Mouse (Mus musculus): ENCODE data around the gene Tmem220.

DNA sequence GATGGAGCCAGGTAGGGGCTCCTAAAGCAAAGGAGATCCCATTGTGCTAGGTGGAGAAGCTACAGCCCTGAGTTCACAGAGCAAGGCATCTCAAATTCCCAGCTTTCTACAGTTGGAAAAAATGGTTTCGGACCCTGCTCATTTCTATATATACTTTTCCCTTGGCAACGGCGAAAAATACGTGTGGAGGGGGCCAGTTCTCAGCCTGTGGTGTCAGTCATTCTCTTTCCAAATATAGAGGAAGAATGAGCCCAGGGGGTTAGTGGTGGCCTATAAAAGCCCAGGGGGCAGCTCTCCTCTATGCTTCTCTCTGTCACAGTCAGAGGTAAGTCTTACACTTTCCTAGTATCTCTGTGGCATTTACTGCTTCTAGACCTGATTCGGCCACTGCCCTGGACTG, 53.0 kb downstream of the Tmem220 start, which contains the start of gene Myh3:
- TF ChIP-seq CTCF (IDR thresholded peaks at IDR 0.05; ENCODE audit: low read depth, low read length) = no peak
- no peak for TF ChIP-seq POLR2A (IDR thresholded peaks at IDR 0.05; ENCODE audit: extremely low read depth, insufficient read depth, low read length)
